Mouse (Mus musculus): ENCODE results near the gene Apol7a.

GRCm38 (mm10) chr15:77369981-77370380 lies 28.9 kb downstream of the Apol7a start:
- TF ChIP-seq CTCF (conservative IDR thresholded peaks at IDR 0.05; ENCODE audit: insufficient read depth, insufficient read length, low read depth, low read length) (no peak), POLR2A (IDR thresholded peaks at IDR 0.05; ENCODE audit: low read depth, low read length) (no peak)

Data from kidney, adult 2 months (tissue).